Mouse (Mus musculus) urinary bladder, postnatal 10 days (tissue): Measurements from ENCODE around the gene Bmpr1a.

Experiments used
- DNase-seq: peaks from one replicate; pipeline ENCODE4 v3.0.0; 2022; ENCODE audit warnings: low spot score

The Bmpr1a gene

GRCm38 (mm10) chr14:34505309-34505708 is 2.2 kb upstream of the Bmpr1a start:
- DNase-seq: no peak

- no peak for DNase-seq
These were observed 1.2 kb upstream of the Bmpr1a start for GRCm38 (mm10) chr14:34504377-34504776.

- no peak for DNase-seq
These were observed 618 bp upstream of the Bmpr1a start for GRCm38 (mm10) chr14:34503759-34504158.

- peak; percentile 49 for DNase-seq
These were observed 441 bp downstream of the Bmpr1a start for GRCm38 (mm10) chr14:34502475-34503324.

GRCm38 (mm10) chr14:34501804-34502474 is 1.2 kb downstream of the Bmpr1a start:
- no peak for DNase-seq

GRCm38 (mm10) chr14:34501447-34501803 is 1.7 kb downstream of the Bmpr1a start:
- no peak for DNase-seq

- no peak for DNase-seq
These were observed 2.8 kb downstream of the Bmpr1a start for GRCm38 (mm10) chr14:34500309-34500708.

GRCm38 (mm10) chr14:34499664-34500063 is 3.5 kb downstream of the Bmpr1a start:
- DNase-seq: no peak

GRCm38 (mm10) chr14:34497346-34497745 is 5.8 kb downstream of the Bmpr1a start:
- DNase-seq: no peak

- no peak for DNase-seq
These were observed 9.5 kb downstream of the Bmpr1a start for GRCm38 (mm10) chr14:34493682-34494081.

GRCm38 (mm10) chr14:34492688-34493087 is 10.5 kb downstream of the Bmpr1a start:
- DNase-seq: no peak

GRCm38 (mm10) chr14:34490965-34491364 is 12.2 kb downstream of the Bmpr1a start:
- DNase-seq: no peak

GRCm38 (mm10) chr14:34489928-34490327 is 13.2 kb downstream of the Bmpr1a start:
- no peak for DNase-seq

- no peak for DNase-seq
These were observed 17.0 kb downstream of the Bmpr1a start for GRCm38 (mm10) chr14:34486169-34486568.

- no peak for DNase-seq
These were observed 19.4 kb downstream of the Bmpr1a start for GRCm38 (mm10) chr14:34483469-34484341.

- DNase-seq: no peak
These were observed 31.6 kb downstream of the Bmpr1a start for GRCm38 (mm10) chr14:34471591-34471990.

GRCm38 (mm10) chr14:34466291-34466690 is 36.9 kb downstream of the Bmpr1a start:
- no peak for DNase-seq

GRCm38 (mm10) chr14:34459386-34459785 is 43.8 kb downstream of the Bmpr1a start:
- DNase-seq: no peak

- DNase-seq: no peak
These were observed 44.3 kb downstream of the Bmpr1a start for GRCm38 (mm10) chr14:34458880-34459279.

GRCm38 (mm10) chr14:34454282-34454681 is 48.9 kb downstream of the Bmpr1a start:
- no peak for DNase-seq

GRCm38 (mm10) chr14:34453648-34454047 is 49.5 kb downstream of the Bmpr1a start:
- no peak for DNase-seq

GRCm38 (mm10) chr14:34451872-34452271 is 51.3 kb downstream of the Bmpr1a start:
- DNase-seq: no peak
